Mouse (Mus musculus): ENCODE data around the gene Mlycd. TPM values are rescaled to one million over a fixed set of nuclear protein-coding genes. Genes with fewer than 3 reads are reported as not detected.
"Not testable (repeated sequence)": the region's sequence is repeated elsewhere in the genome, so short reads cannot be mapped to it uniquely, and the experiment has no call there.

Mlycd gene
- polyA plus RNA-seq, 1 experiment, result 30.5 TPM

DNA sequence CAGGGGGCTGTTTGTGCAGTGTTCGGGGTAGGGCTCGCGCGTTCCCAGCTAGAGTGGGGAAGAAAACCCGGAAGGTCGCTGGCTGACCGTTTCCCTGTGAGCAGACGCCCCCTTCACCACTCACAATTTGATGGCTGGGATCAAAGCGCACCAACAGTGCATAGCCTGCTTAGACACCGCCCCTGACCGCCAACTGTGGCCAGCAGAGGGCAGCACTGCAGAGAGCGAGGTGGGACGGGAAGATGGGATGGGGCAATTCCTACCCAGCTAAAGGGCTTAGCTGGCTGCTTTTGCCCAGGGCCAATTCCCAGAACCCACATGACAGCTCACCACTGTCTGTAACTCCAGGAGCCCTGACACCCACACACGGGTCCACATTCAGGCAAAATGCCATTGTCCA lies 35.8 kb upstream of the Mlycd start:
- H3K4me1 ChIP-seq (ENCODE audit: control insufficient read depth, insufficient read depth, low read length), result no peaks in the 10 kb centered on the region
- 57% methylated on average over 14 of the region's 14 CpGs for WGBS
- TF ChIP-seq CTCF (IDR thresholded peaks at IDR 0.05; ENCODE audit: borderline replicate concordance, insufficient read depth, low read depth, low read length) (peak; percentile 44; the same call in 1 of the 2 replicates), POLR2A (IDR thresholded peaks at IDR 0.05; ENCODE audit: borderline replicate concordance, insufficient read depth, low read length) (no peak)

DNA sequence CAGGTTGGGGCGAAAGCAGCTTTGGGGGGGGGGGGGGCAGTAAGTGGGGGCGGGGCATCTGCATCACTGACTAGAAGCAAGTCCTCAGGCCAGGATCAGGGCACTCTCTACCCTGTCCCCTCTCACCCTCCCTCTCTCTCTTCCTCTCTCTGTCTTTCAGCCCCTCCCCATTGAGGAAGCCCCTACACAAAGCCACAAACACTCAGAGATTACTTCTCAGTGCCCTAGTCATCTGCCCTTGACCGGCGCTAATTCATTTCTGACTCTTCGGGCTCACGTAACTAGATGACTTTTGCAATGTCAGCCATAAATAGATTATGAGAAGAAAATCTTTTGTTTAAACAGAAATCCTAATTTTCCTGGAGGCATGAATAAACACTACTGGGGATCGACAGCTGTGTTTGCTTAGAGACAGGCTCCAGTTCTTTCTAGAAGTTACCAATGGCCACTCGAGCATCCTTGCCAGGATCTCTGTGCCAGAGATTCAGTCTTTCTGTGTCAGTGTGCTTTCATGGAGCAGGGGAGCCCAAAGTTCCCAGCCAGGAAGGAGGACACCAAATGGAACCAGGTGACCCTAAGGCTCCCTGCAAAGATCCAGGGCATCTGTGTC lies 33.9 kb upstream of the Mlycd start:
- 67% methylated on average over 8 of the region's 8 CpGs for WGBS
- no peak for DNase-seq
- H3K4me3 ChIP-seq (replicated peaks; ENCODE audit: insufficient read depth, low read depth, low read length), result no peak overlapping the region
- H3K27ac ChIP-seq (ENCODE audit: insufficient read depth, low read length), result no peak overlapping the region
- no peaks in the 10 kb centered on the region for H3K27me3 ChIP-seq (ENCODE audit: control insufficient read depth, insufficient read depth, low read length)
- TF ChIP-seq POLR2A (IDR thresholded peaks at IDR 0.05; ENCODE audit: borderline replicate concordance, insufficient read depth, low read length) (no peak), CTCF (IDR thresholded peaks at IDR 0.05; ENCODE audit: borderline replicate concordance, insufficient read depth, low read depth, low read length) (no peak)
- H3K4me1 ChIP-seq (ENCODE audit: control insufficient read depth, insufficient read depth, low read length), result no peaks in the 10 kb centered on the region

More for the DNA sequence above, 35.8 kb upstream of the Mlycd start:
- H3K4me3 ChIP-seq (replicated peaks; ENCODE audit: insufficient read depth, low read depth, low read length), result no peak overlapping the region
- H3K27ac ChIP-seq (ENCODE audit: insufficient read depth, low read length), result no peak overlapping the region
- no peaks in the 10 kb centered on the region for H3K27me3 ChIP-seq (ENCODE audit: control insufficient read depth, insufficient read depth, low read length)
- peak in 1 of 2 experiments; percentile 34 for DNase-seq

GRCm38 (mm10) chr8:119374716-119375115 lies 20.0 kb upstream of the Mlycd start:
- not testable (repeated sequence) for H3K27me3 ChIP-seq (ENCODE audit: control insufficient read depth, insufficient read depth, low read length); H3K27ac ChIP-seq (ENCODE audit: insufficient read depth, low read length); H3K4me1 ChIP-seq (ENCODE audit: control insufficient read depth, insufficient read depth, low read length); H3K4me3 ChIP-seq (replicated peaks; ENCODE audit: insufficient read depth, low read depth, low read length); DNase-seq
- WGBS, result 85% methylated on average over 9 of the region's 9 CpGs

- Histone ChIP-seq H3K4me1 (ENCODE audit: control insufficient read depth, insufficient read depth, low read length) (no peaks in the 10 kb centered on the region), H3K27ac (ENCODE audit: insufficient read depth, low read length) (no peak overlapping the region), H3K4me3 (replicated peaks; ENCODE audit: insufficient read depth, low read depth, low read length) (no peak overlapping the region), H3K27me3 (ENCODE audit: control insufficient read depth, insufficient read depth, low read length) (no peaks in the 10 kb centered on the region)
- no peak for DNase-seq
- TF ChIP-seq CTCF (IDR thresholded peaks at IDR 0.05; ENCODE audit: borderline replicate concordance, insufficient read depth, low read depth, low read length), result no peak
- TF ChIP-seq POLR2A (IDR thresholded peaks at IDR 0.05; ENCODE audit: borderline replicate concordance, insufficient read depth, low read length), result no peak
- WGBS, result 42% methylated on average over 7 of the region's 7 CpGs
These were observed 16.2 kb upstream of the Mlycd start for GRCm38 (mm10) chr8:119378476-119378875.

DNA sequence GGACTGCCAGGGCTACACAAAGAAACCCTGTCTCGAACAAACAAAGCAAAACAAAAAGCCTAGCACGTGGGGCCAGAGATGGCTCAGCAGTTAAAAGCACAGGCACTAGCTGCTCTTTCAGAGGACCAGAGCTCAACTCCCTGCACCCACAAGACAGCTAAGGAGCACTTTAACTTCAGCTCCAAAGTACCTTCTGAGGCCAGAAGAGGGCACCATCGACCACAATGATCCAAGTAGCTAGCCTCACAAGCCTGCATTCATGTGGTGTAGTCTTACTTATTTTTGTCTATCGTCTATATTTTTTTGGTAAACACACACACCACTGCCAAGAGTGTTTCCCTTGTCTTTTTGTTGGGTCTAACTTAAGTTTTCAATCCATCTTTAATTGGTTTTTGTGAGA lies 14.1 kb upstream of the Mlycd start:
- WGBS, result 35% methylated on average over 4 of the region's 4 CpGs
- no peak overlapping the region for H3K27ac ChIP-seq (ENCODE audit: insufficient read depth, low read length)
- H3K4me3 ChIP-seq (replicated peaks; ENCODE audit: insufficient read depth, low read depth, low read length), result no peak overlapping the region
- TF ChIP-seq CTCF (IDR thresholded peaks at IDR 0.05; ENCODE audit: borderline replicate concordance, insufficient read depth, low read depth, low read length) (peak; percentile 57; the same call in 1 of the 2 replicates), POLR2A (IDR thresholded peaks at IDR 0.05; ENCODE audit: borderline replicate concordance, insufficient read depth, low read length) (no peak)
- no peaks in the 10 kb centered on the region for H3K27me3 ChIP-seq (ENCODE audit: control insufficient read depth, insufficient read depth, low read length)
- no peaks in the 10 kb centered on the region for H3K4me1 ChIP-seq (ENCODE audit: control insufficient read depth, insufficient read depth, low read length)
- DNase-seq, result no peak

DNA sequence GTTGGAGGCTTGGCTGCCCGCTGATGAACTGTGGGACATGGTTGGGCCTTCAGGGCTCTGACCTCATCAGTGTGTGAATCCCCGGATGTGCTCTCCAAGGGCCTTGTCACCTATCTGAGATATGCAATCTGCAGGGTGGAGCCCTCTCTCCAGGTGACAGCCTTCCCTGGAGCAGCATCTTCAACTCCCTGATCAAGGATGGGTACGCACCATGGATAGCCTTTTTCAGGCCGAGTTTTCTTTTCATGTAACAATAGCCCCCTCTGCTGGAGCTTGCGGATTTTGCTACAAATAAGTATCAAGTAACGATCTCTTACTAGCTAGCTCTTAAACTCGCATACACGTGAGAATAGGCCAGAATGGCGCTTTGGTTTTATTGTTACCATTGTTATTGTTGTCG lies 10.2 kb upstream of the Mlycd start:
- 20% methylated on average over 10 of the region's 10 CpGs for WGBS
- Histone ChIP-seq H3K27ac (ENCODE audit: insufficient read depth, low read length) (no peak overlapping the region), H3K4me3 (replicated peaks; ENCODE audit: insufficient read depth, low read depth, low read length) (no peak overlapping the region), H3K27me3 (ENCODE audit: control insufficient read depth, insufficient read depth, low read length) (no peaks in the 10 kb centered on the region), H3K4me1 (ENCODE audit: control insufficient read depth, insufficient read depth, low read length) (no peaks in the 10 kb centered on the region)
- TF ChIP-seq CTCF (IDR thresholded peaks at IDR 0.05; ENCODE audit: borderline replicate concordance, insufficient read depth, low read depth, low read length), result peak; percentile 53; the same call in 1 of the 2 replicates
- no peak for TF ChIP-seq POLR2A (IDR thresholded peaks at IDR 0.05; ENCODE audit: borderline replicate concordance, insufficient read depth, low read length)
- DNase-seq, result peak; percentile 57 to 61

DNA sequence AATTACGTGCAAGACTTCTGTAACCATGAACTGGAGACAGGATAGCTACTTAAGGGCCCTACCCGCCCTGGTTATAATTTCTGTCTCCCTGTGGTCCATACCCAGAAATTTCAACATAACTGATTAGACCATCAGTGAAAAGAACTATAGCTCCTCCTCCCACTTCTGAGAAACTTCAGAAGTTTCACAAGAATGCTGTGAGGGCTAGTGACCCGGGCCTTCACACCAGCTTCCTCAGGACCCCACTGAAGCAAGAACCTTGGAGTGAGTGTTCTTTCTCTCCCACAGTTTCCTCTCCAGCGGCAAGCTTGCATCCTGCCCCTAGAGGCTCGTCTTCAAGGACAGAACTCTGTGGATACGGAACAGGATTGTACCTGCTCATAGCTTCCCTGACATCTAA lies 8.8 kb upstream of the Mlycd start:
- TF ChIP-seq POLR2A (IDR thresholded peaks at IDR 0.05; ENCODE audit: borderline replicate concordance, insufficient read depth, low read length), result no peak
- TF ChIP-seq CTCF (IDR thresholded peaks at IDR 0.05; ENCODE audit: borderline replicate concordance, insufficient read depth, low read depth, low read length), result no peak

GRCm38 (mm10) chr8:119386988-119387387 lies 7.7 kb upstream of the Mlycd start:
- WGBS, result 79% methylated on average over 6 of the region's 6 CpGs
- H3K4me1 ChIP-seq (ENCODE audit: control insufficient read depth, insufficient read depth, low read length), result no peaks in the 10 kb centered on the region
- DNase-seq, result no peak
- TF ChIP-seq POLR2A (IDR thresholded peaks at IDR 0.05; ENCODE audit: borderline replicate concordance, insufficient read depth, low read length) (no peak), CTCF (IDR thresholded peaks at IDR 0.05; ENCODE audit: borderline replicate concordance, insufficient read depth, low read depth, low read length) (no peak)
- no peak overlapping the region for H3K27ac ChIP-seq (ENCODE audit: insufficient read depth, low read length)
- H3K4me3 ChIP-seq (replicated peaks; ENCODE audit: insufficient read depth, low read depth, low read length), result no peak overlapping the region
- no peaks in the 10 kb centered on the region for H3K27me3 ChIP-seq (ENCODE audit: control insufficient read depth, insufficient read depth, low read length)

More for the DNA sequence above, 8.8 kb upstream of the Mlycd start:
- Histone ChIP-seq H3K4me1 (ENCODE audit: control insufficient read depth, insufficient read depth, low read length) (no peaks in the 10 kb centered on the region), H3K27me3 (ENCODE audit: control insufficient read depth, insufficient read depth, low read length) (no peaks in the 10 kb centered on the region), H3K4me3 (replicated peaks; ENCODE audit: insufficient read depth, low read depth, low read length) (no peak overlapping the region), H3K27ac (ENCODE audit: insufficient read depth, low read length) (no peak overlapping the region)
- no peak for DNase-seq
- WGBS, result 80% methylated on average over 6 of the region's 6 CpGs

Data from cerebellum, adult 2 months (tissue).